Mouse (Mus musculus): ENCODE measurements around the gene Vav3.

Gene Vav3

GRCm38 (mm10) chr3:109352690-109353089, 12.2 kb downstream of the Vav3 start:
- no peak for DNase-seq (ENCODE audit: low spot score in 2 of 2)

GRCm38 (mm10) chr3:109353814-109354213, 13.4 kb downstream of the Vav3 start:
- DNase-seq (ENCODE audit: low spot score in 2 of 2), result no peak

- DNase-seq (ENCODE audit: low spot score in 2 of 2), result no peak
These were observed 14.7 kb downstream of the Vav3 start for GRCm38 (mm10) chr3:109355158-109355557.

GRCm38 (mm10) chr3:109360746-109361145, 20.3 kb downstream of the Vav3 start:
- DNase-seq (ENCODE audit: low spot score in 2 of 2), result no peak

GRCm38 (mm10) chr3:109361882-109362281, 21.4 kb downstream of the Vav3 start:
- DNase-seq (ENCODE audit: low spot score in 2 of 2), result no peak

GRCm38 (mm10) chr3:109362310-109362709, 21.9 kb downstream of the Vav3 start:
- no peak for DNase-seq (ENCODE audit: low spot score in 2 of 2)

GRCm38 (mm10) chr3:109363522-109363921, 23.1 kb downstream of the Vav3 start:
- no peak for DNase-seq (ENCODE audit: low spot score in 2 of 2)

GRCm38 (mm10) chr3:109365875-109366274, 25.4 kb downstream of the Vav3 start:
- no peak for DNase-seq (ENCODE audit: low spot score in 2 of 2)

- no peak for DNase-seq (ENCODE audit: low spot score in 2 of 2)
These were observed 26.0 kb downstream of the Vav3 start for GRCm38 (mm10) chr3:109366411-109366851.

- peak; percentile 29 to 49 for DNase-seq (ENCODE audit: low spot score in 2 of 2)
These were observed 28.2 kb downstream of the Vav3 start for GRCm38 (mm10) chr3:109368383-109369289.

- no peak for DNase-seq (ENCODE audit: low spot score in 2 of 2)
These were observed 31.1 kb downstream of the Vav3 start for GRCm38 (mm10) chr3:109371576-109371975.

- DNase-seq (ENCODE audit: low spot score in 2 of 2), result no peak
These were observed 32.2 kb downstream of the Vav3 start for GRCm38 (mm10) chr3:109372678-109373077.

- DNase-seq (ENCODE audit: low spot score in 2 of 2), result no peak
These were observed 37.8 kb downstream of the Vav3 start for GRCm38 (mm10) chr3:109378278-109378677.

GRCm38 (mm10) chr3:109378684-109379083, 38.2 kb downstream of the Vav3 start:
- DNase-seq (ENCODE audit: low spot score in 2 of 2), result no peak

GRCm38 (mm10) chr3:109388730-109389129, 48.3 kb downstream of the Vav3 start:
- no peak for DNase-seq (ENCODE audit: low spot score in 2 of 2)

- no peak for DNase-seq (ENCODE audit: low spot score in 2 of 2)
These were observed 61.1 kb downstream of the Vav3 start for GRCm38 (mm10) chr3:109401527-109401926.

- no peak for DNase-seq (ENCODE audit: low spot score in 2 of 2)
These were observed 70.8 kb downstream of the Vav3 start for GRCm38 (mm10) chr3:109411294-109411693.

- no peak for DNase-seq (ENCODE audit: low spot score in 2 of 2)
These were observed 80.0 kb downstream of the Vav3 start for GRCm38 (mm10) chr3:109420403-109420802.

GRCm38 (mm10) chr3:109421019-109421418, 80.6 kb downstream of the Vav3 start:
- no peak for DNase-seq (ENCODE audit: low spot score in 2 of 2)

GRCm38 (mm10) chr3:109423440-109424079, 83.1 kb downstream of the Vav3 start:
- DNase-seq (ENCODE audit: low spot score in 2 of 2), result no peak

GRCm38 (mm10) chr3:109431285-109431684, 90.8 kb downstream of the Vav3 start:
- no peak for DNase-seq (ENCODE audit: low spot score in 2 of 2)

GRCm38 (mm10) chr3:109438552-109438951, 98.1 kb downstream of the Vav3 start:
- DNase-seq (ENCODE audit: low spot score in 2 of 2), result no peak

GRCm38 (mm10) chr3:109439253-109439652, 98.8 kb downstream of the Vav3 start:
- DNase-seq (ENCODE audit: low spot score in 2 of 2), result no peak
